Mouse (Mus musculus): Measurements from ENCODE around the gene Slc17a2. TPM values are rescaled to one million over a fixed set of nuclear protein-coding genes. Genes with fewer than 3 reads are reported as not detected.

Slc17a2 gene
- polyA plus RNA-seq, 1 experiment from 2014 or later: 0.96 TPM

DNA sequence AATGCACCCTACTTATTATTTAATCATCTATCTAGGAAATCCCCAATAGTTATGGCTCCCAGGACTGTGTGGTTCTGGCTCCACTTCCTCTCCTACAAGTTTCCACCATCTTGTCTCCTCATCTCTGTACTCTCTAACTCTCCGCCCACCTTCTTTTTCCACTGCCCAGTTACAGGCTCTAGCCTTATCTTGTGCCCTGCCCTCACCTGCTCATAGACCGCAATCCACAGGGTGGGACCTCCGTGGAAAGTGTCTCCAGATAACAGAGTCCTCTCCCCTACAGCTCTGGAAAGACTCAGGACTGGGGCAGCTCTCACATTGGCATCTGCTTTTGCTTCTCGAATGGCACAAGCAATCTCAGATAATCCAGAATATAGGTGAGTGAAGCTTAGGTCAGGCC, 27.8 kb upstream of the Slc17a2 start:
- DNase-seq (ENCODE audit: low spot score) (no peak), ATAC-seq (replicated peaks; ENCODE audit: low FRiP score, low read depth) (no peak)
- Histone ChIP-seq H3K4me2 (ENCODE audit: low read length) (no peak overlapping the region), H3K9me3 (replicated peaks; ENCODE audit: low read length) (no peaks in the 10 kb centered on the region), H3K4me3 (replicated peaks; ENCODE audit: low read depth, low read length) (no peak overlapping the region), H3K4me1 (replicated peaks; ENCODE audit: insufficient read depth, low read length) (no peaks in the 10 kb centered on the region), H3K36me3 (ENCODE audit: insufficient read depth, low read length) (no peaks in the 10 kb centered on the region), H3K27me3 (ENCODE audit: insufficient read depth, low read length) (no peaks in the 10 kb centered on the region), H3K27ac (no peak overlapping the region), H3K9ac (ENCODE audit: low read depth, low read length) (no peak overlapping the region)
- WGBS: 83% methylated on average over 4 of the region's 4 CpGs
- no peak for TF ChIP-seq CTCF (IDR thresholded peaks at IDR 0.05; ENCODE audit: low read depth)

DNA sequence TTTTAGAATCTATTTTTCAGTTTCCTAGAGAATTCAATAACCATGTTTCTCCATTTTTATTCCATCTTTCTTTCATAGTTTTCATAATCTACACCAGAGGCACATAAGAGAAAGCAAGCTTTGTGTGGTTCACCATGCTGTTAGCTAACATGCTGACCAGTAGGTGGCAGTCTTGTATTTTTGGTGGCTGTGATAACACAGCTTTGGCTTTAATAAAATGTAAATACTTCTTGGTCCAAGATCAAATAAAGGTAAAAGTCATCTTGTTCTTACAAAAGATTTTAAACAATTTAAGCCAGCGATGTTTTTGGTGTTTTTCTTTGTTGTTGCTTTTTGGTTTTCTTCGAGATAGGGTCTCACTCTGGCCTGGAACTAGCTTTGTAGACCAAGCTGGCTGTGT, 14.3 kb upstream of the Slc17a2 start:
- H3K4me3 ChIP-seq (replicated peaks; ENCODE audit: low read depth, low read length): no peak overlapping the region
- no peaks in the 10 kb centered on the region for H3K4me1 ChIP-seq (replicated peaks; ENCODE audit: insufficient read depth, low read length)
- no peak overlapping the region for H3K4me2 ChIP-seq (ENCODE audit: low read length)
- ATAC-seq (replicated peaks; ENCODE audit: low FRiP score, low read depth): no peak
- peak; percentile 91 for TF ChIP-seq CTCF (IDR thresholded peaks at IDR 0.05; ENCODE audit: low read depth)
- no peaks in the 10 kb centered on the region for H3K36me3 ChIP-seq (ENCODE audit: insufficient read depth, low read length)
- H3K9ac ChIP-seq (ENCODE audit: low read depth, low read length): no peak overlapping the region
- H3K27me3 ChIP-seq (ENCODE audit: insufficient read depth, low read length): no peaks in the 10 kb centered on the region
- WGBS: 50% methylated on average over 2 of the region's 2 CpGs
- DNase-seq (ENCODE audit: low spot score): peak; percentile 78
- H3K27ac ChIP-seq: no peak overlapping the region
- no peaks in the 10 kb centered on the region for H3K9me3 ChIP-seq (replicated peaks; ENCODE audit: low read length)

DNA sequence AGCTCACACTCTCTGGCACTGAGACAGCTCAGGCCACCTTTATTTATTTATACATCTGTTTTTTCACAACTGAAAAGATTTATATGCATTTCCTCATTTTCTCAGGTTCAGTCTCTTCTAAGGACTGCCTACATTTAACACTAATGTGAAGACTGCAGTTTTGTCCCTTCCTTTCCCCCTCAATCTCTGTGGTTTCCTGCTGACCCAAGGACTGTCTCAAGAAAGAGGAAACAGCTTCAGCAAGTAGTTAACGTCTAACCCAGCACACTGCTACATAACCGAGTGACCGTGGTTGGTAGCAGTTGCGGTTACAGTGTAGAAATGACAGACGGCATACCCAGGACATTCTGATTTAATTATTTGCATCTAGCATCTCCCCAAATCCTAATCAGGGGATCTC, 7.4 kb upstream of the Slc17a2 start:
- peak; percentile 11 for DNase-seq (ENCODE audit: low spot score)
- no peak overlapping the region for H3K9ac ChIP-seq (ENCODE audit: low read depth, low read length)

DNA sequence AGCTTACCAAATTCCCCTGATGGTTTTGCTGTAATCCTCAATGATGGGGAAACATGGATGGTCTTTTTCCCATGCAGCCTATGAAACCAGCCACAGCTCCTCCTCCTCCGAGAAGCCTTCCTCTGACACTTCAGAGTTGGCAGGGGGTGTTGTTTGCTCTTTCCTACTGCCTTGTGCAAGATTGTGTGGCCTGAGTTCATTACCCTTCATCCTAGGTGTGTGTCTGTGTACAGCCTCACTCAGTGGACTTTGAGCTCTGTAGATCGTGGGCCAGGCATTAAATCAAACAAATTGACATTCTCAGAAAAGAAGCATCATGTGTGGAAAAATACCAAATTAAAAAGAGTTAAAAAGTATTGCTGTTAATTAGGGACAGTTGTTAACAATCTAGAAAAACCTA, 2.3 kb upstream of the Slc17a2 start:
- no peaks in the 10 kb centered on the region for H3K9me3 ChIP-seq (replicated peaks; ENCODE audit: low read length)
- H3K27me3 ChIP-seq (ENCODE audit: insufficient read depth, low read length): no peaks in the 10 kb centered on the region
- no peak for ATAC-seq (replicated peaks; ENCODE audit: low FRiP score, low read depth)
- no peak overlapping the region for H3K9ac ChIP-seq (ENCODE audit: low read depth, low read length)
- no peak for DNase-seq (ENCODE audit: low spot score)
- H3K4me3 ChIP-seq (replicated peaks; ENCODE audit: low read depth, low read length): no peak overlapping the region
- H3K4me2 ChIP-seq (ENCODE audit: low read length): no peak overlapping the region
- 69% methylated on average over 2 of the region's 2 CpGs for WGBS
- no peak for TF ChIP-seq CTCF (IDR thresholded peaks at IDR 0.05; ENCODE audit: low read depth)
- no peak overlapping the region for H3K27ac ChIP-seq
- H3K36me3 ChIP-seq (ENCODE audit: insufficient read depth, low read length): no peaks in the 10 kb centered on the region
- 0 out of 2 replicates have a peak, but pooled peaks cover 4% of the 10 kb centered on the region for H3K4me1 ChIP-seq (replicated peaks; ENCODE audit: insufficient read depth, low read length)

More for the DNA sequence above, 7.4 kb upstream of the Slc17a2 start:
- Histone ChIP-seq H3K9me3 (replicated peaks; ENCODE audit: low read length) (no peaks in the 10 kb centered on the region), H3K36me3 (ENCODE audit: insufficient read depth, low read length) (no peaks in the 10 kb centered on the region), H3K4me1 (replicated peaks; ENCODE audit: insufficient read depth, low read length) (0 out of 2 replicates have a peak, but pooled peaks cover 4% of the 10 kb centered on the region), H3K27ac (no peak overlapping the region), H3K27me3 (ENCODE audit: insufficient read depth, low read length) (no peaks in the 10 kb centered on the region), H3K4me2 (ENCODE audit: low read length) (no peak overlapping the region), H3K4me3 (replicated peaks; ENCODE audit: low read depth, low read length) (no peak overlapping the region)
- WGBS: 38% methylated on average over 5 of the region's 5 CpGs
- no peak for TF ChIP-seq CTCF (IDR thresholded peaks at IDR 0.05; ENCODE audit: low read depth)
- no peak for ATAC-seq (replicated peaks; ENCODE audit: low FRiP score, low read depth)

DNA sequence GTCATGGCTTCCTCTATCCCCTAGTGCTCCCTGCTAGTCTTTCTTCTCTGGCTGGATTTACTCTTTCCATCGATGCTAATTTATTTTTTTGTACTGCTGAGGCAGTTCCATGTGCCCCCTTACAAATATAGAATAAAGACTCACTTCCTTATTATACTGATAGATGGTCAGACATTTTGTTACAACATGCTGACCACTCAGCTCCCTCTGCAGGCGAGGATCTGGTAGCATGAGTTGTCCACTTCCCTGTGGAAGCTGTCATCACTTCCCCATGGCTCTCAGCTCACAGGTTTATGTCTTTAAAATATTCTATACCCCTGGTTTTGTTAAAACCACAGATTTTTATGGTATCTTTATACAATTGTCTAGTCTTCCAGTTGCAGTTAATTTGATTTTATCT, 9.4 kb downstream of the Slc17a2 start:
- 79% methylated on average over 2 of the region's 2 CpGs for WGBS
- Histone ChIP-seq H3K4me3 (replicated peaks; ENCODE audit: low read depth, low read length) (no peak overlapping the region), H3K9ac (ENCODE audit: low read depth, low read length) (no peak overlapping the region), H3K4me1 (replicated peaks; ENCODE audit: insufficient read depth, low read length) (0 out of 2 replicates have a peak, but pooled peaks cover 2% of the 10 kb centered on the region), H3K4me2 (ENCODE audit: low read length) (no peak overlapping the region), H3K27me3 (ENCODE audit: insufficient read depth, low read length) (no peaks in the 10 kb centered on the region), H3K9me3 (replicated peaks; ENCODE audit: low read length) (no peaks in the 10 kb centered on the region), H3K36me3 (ENCODE audit: insufficient read depth, low read length) (no peaks in the 10 kb centered on the region), H3K27ac (no peak overlapping the region)
- ATAC-seq (replicated peaks; ENCODE audit: low FRiP score, low read depth) (no peak), DNase-seq (ENCODE audit: low spot score) (no peak)
- TF ChIP-seq CTCF (IDR thresholded peaks at IDR 0.05; ENCODE audit: low read depth): peak; percentile 40; the same call in 1 of the 2 replicates

DNA sequence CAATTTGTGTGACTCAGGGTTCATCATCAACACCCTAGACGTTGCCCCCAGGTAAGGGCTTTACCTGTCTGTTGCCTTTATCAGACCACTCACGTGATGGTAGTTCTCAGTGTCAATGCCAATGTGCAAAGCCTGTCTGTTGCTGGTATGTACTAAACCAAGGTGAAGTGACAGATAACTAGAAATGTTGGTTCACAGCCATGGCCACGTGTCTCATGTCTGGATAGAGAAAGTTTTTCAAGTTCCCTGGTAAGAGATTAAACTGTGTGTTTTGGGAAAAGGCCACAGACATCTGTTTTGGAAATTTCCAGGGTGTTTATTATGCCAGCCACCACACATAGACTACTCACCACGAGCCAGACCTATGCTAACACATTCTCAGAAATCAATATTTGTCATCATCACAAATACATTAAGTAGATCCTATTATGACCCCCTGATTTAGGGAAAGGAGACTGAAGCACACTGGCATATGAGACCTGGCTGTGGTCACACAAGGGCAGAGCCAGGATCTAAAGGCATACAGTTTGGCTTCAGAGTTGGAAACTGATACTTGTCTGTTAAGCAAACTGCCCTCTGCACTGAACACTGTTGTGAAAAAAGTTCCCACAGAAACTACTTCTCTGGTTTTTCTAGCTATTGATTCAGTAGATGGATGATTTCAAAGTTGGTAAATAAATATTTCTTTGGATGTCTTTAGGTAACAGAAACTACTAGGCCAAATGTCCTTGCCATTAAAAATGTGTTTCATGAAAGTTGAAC, 13.6 kb downstream of the Slc17a2 start:
- no peak overlapping the region for H3K4me3 ChIP-seq (replicated peaks; ENCODE audit: low read depth, low read length)
- H3K4me1 ChIP-seq (replicated peaks; ENCODE audit: insufficient read depth, low read length): 0 out of 2 replicates have a peak, but pooled peaks cover 2% of the 10 kb centered on the region
- H3K27ac ChIP-seq: no peak overlapping the region
- H3K4me2 ChIP-seq (ENCODE audit: low read length): no peak overlapping the region
- H3K9ac ChIP-seq (ENCODE audit: low read depth, low read length): no peak overlapping the region
- WGBS: 75% methylated on average over 4 of the region's 4 CpGs
- TF ChIP-seq CTCF (IDR thresholded peaks at IDR 0.05; ENCODE audit: low read depth): no peak
- H3K9me3 ChIP-seq (replicated peaks; ENCODE audit: low read length): no peaks in the 10 kb centered on the region
- no peaks in the 10 kb centered on the region for H3K36me3 ChIP-seq (ENCODE audit: insufficient read depth, low read length)
- no peak for ATAC-seq (replicated peaks; ENCODE audit: low FRiP score, low read depth)
- H3K27me3 ChIP-seq (ENCODE audit: insufficient read depth, low read length): no peaks in the 10 kb centered on the region
- no peak for DNase-seq (ENCODE audit: low spot score)

Data from kidney, postnatal 0 days (tissue).